Comparison of ENCODE assay signal across 22 mouse cellular contexts in genomic region chrX:162044109-162044508, GRCm38 (mm10).
DNase-seq lines count a peak whose midpoint lies in the region; ATAC-seq and TF ChIP-seq lines count a peak whose summit lies in the region.
"Had no signal": no experiment of that assay in that cellular context is flagged by ENCODE, and none has a peak within 500 bp of the region (broad histone marks: within the 10 kb centered on the region; RNA-seq: fewer than 3 reads in every experiment).

No protein-coding gene starts in this region.

- no peaks in the 10 kb centered on the region for H3K36me3 ChIP-seq in kidney, embryonic 15.5 days
- H3K36me3 ChIP-seq in kidney, adult 2 months (ENCODE audit: control insufficient read depth, insufficient read depth, low read length): no peaks in the 10 kb centered on the region
- H3K36me3 ChIP-seq: forebrain, embryonic 10.5 days; heart, embryonic 10.5 days; heart, embryonic 13.5 days; hindbrain, embryonic 12.5 days; hindbrain, embryonic 15.5 days had no signal

- peaks cover 40% of the 10 kb centered on the region for H3K27me3 ChIP-seq in kidney, embryonic 15.5 days
- H3K27me3 ChIP-seq in kidney, adult 2 months (replicated peaks; ENCODE audit: control insufficient read depth, insufficient read depth, low read length): no peaks in the 10 kb centered on the region

- H3K4me2 ChIP-seq in kidney, embryonic 15.5 days: no peak overlapping the region
- H3K4me2 ChIP-seq: forebrain, embryonic 13.5 days; heart, embryonic 13.5 days; hindbrain, embryonic 12.5 days; hindbrain, embryonic 15.5 days had no signal

- DNase-seq in kidney, adult 11 months: peak; percentile 15
- DNase-seq in kidney, adult 18-20 months: no peak
- no peak for DNase-seq in kidney, adult 2 months
- peak; percentile 4 for DNase-seq in kidney, postnatal 14 days
- no peak for DNase-seq in kidney, postnatal 4 days
- DNase-seq: adrenal gland, adult 8-10 months; adrenal gland, postnatal 25 days; cerebellum, adult 18-20 months; cerebellum, adult 9-10 months; cerebellum, postnatal 14 days; gastrocnemius, postnatal 10 days; gastrocnemius, postnatal 36 days; heart, adult 2 months had no signal

- TF ChIP-seq CTCF in kidney, adult 2 months (conservative IDR thresholded peaks at IDR 0.05; ENCODE audit: insufficient read depth, insufficient read length, low read depth, low read length): no peak

- ATAC-seq in kidney, embryonic 15.5 days (replicated peaks; ENCODE audit: low FRiP score): peak; percentile 64; the same call in 1 of the 2 replicates
- ATAC-seq: activated CD4-positive, CD25-positive, alpha-beta regulatory T cell, adult 4 months; forebrain, embryonic 13.5 days; forebrain, embryonic 16.5 days had no signal

- no peak overlapping the region for H3K4me3 ChIP-seq in kidney, embryonic 15.5 days (replicated peaks)
- H3K4me3 ChIP-seq in kidney, adult 2 months (ENCODE audit: insufficient read depth, low read depth, low read length): no peak overlapping the region
- H3K4me3 ChIP-seq: forebrain, embryonic 10.5 days; forebrain, embryonic 13.5 days; heart, adult 2 months; heart, embryonic 10.5 days; heart, embryonic 13.5 days; hindbrain, embryonic 12.5 days; hindbrain, embryonic 15.5 days had no signal

- 0 out of 2 replicates have a peak, but pooled peaks cover 3% of the 10 kb centered on the region for H3K4me1 ChIP-seq in kidney, embryonic 15.5 days
- H3K4me1 ChIP-seq in kidney, adult 2 months (ENCODE audit: control insufficient read depth, insufficient read depth, low read length): peaks cover 3% of the 10 kb centered on the region; the same call in 1 of the 2 replicates
- H3K4me1 ChIP-seq: forebrain, embryonic 13.5 days; heart, embryonic 10.5 days; heart, embryonic 13.5 days; hindbrain, embryonic 12.5 days; hindbrain, embryonic 15.5 days had no signal

- TF ChIP-seq POLR2A in kidney, adult 2 months (IDR thresholded peaks at IDR 0.05; ENCODE audit: low read depth, low read length): no peak

- no peaks in the 10 kb centered on the region for H3K9me3 ChIP-seq in kidney, embryonic 15.5 days (replicated peaks)
- H3K9me3 ChIP-seq: forebrain, embryonic 10.5 days; forebrain, embryonic 13.5 days; heart, embryonic 10.5 days; heart, embryonic 13.5 days; hindbrain, embryonic 12.5 days; hindbrain, embryonic 15.5 days had no signal

- no peak overlapping the region for H3K27ac ChIP-seq in kidney, embryonic 15.5 days
- no peak overlapping the region for H3K27ac ChIP-seq in kidney, adult 2 months (ENCODE audit: insufficient read depth, low read depth, low read length)
- H3K27ac ChIP-seq: forebrain, embryonic 10.5 days; forebrain, embryonic 13.5 days; heart, adult 2 months; heart, embryonic 10.5 days; heart, embryonic 13.5 days; hindbrain, embryonic 12.5 days; hindbrain, embryonic 15.5 days had no signal

- no peak overlapping the region for H3K9ac ChIP-seq in kidney, embryonic 15.5 days
- H3K9ac ChIP-seq: forebrain, embryonic 13.5 days; heart, embryonic 13.5 days; hindbrain, embryonic 12.5 days; hindbrain, embryonic 15.5 days had no signal

Comparison
In these comparisons a context has a peak if more than half of its experiments do, and no peak if none do; other contexts are left out.
1. DNase-seq: peak in kidney, adult 11 months (single experiment) and kidney, postnatal 14 days (single experiment); none in kidney, adult 18-20 months (single experiment), kidney, adult 2 months (single experiment) and kidney, postnatal 4 days (0 of 2).